Mouse (Mus musculus): Measurements from ENCODE around the gene Dpp6. TPM values are rescaled to one million over a fixed set of nuclear protein-coding genes. Genes with fewer than 3 reads are reported as not detected.
A peak's percentile ranks its signal among the peaks of the same experiment; 100 is the strongest.

Gene Dpp6
- total and polyA plus RNA-seq, 3 experiments = not detected

DNA sequence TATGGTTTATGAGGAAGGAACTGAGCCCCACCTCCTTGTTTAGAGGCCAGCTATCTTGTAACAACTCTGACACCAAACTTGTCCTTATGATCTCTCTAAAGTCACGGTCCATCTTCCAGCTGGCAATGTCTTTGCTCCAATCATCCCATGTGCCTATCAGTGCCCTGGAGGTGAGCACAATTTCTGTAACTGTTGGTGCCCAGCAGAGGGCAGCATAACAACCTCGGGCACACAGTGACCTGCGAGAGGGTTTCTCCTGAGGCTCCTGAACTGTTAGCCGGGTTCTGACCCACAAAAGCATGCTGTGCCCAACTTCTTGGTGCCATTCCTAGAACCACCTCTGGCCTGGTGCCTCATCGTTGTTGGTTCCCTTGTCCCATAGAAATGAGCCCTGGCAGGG is 863.5 kb downstream of the Dpp6 start:
- no peaks in the 10 kb centered on the region for H3K79me2 ChIP-seq (ENCODE audit: control insufficient read depth, insufficient read depth, low read length, poor library complexity)
- H3K36me3 ChIP-seq (ENCODE audit: control insufficient read depth in 1 of 2, insufficient read depth in 2 of 2, low read length in 2 of 2) = no peaks in the 10 kb centered on the region
- H3K4me1 ChIP-seq (ENCODE audit: control insufficient read depth in 1 of 2, insufficient read depth in 2 of 2, low read length in 2 of 2) = no peaks in the 10 kb centered on the region
- no peaks in the 10 kb centered on the region for H3K27me3 ChIP-seq (ENCODE audit: control insufficient read depth in 1 of 2, insufficient read depth in 2 of 2, low read length in 2 of 2)
- no peak overlapping the region for H3K4me3 ChIP-seq (ENCODE audit: control insufficient read depth in 1 of 2, insufficient read depth in 1 of 2, low read depth in 2 of 2, low read length in 2 of 2)
- no peak overlapping the region for H3K9ac ChIP-seq (ENCODE audit: control insufficient read depth, low read depth, low read length, poor library complexity, severe bottlenecking)
- H3K27ac ChIP-seq (ENCODE audit: control insufficient read depth, low read depth, low read length) = no peak overlapping the region
- peak; percentile 34 for DNase-seq (ENCODE audit: low read depth, low spot score)
- TF ChIP-seq RCOR1 (IDR thresholded peaks at IDR 0.05; ENCODE audit: low read depth, low read length) = no peak
- TF ChIP-seq JUND (IDR thresholded peaks at IDR 0.05; ENCODE audit: low read depth, low read length) = no peak
- no peak for TF ChIP-seq NRF1 (IDR thresholded peaks at IDR 0.05; ENCODE audit: insufficient read depth, low read depth, low read length, poor library complexity, severe bottlenecking)
- peak; percentile 39 to 62 (median 43) for TF ChIP-seq CTCF (IDR thresholded peaks at IDR 0.05 in 2 of 3, conservative IDR thresholded peaks at IDR 0.05 in 1 of 3; ENCODE audit: control insufficient read depth in 1 of 3, insufficient read depth in 1 of 3, low read depth in 2 of 3, low read length in 3 of 3, poor library complexity in 1 of 3, severe bottlenecking in 1 of 3)
- TF ChIP-seq USF1 (IDR thresholded peaks at IDR 0.05; ENCODE audit: low read depth, low read length) = no peak
- TF ChIP-seq SMC3 (IDR thresholded peaks at IDR 0.05; ENCODE audit: low read depth, low read length) = peak; percentile 29; the same call in 1 of the 2 replicates
- no peak for TF ChIP-seq MXI1 (IDR thresholded peaks at IDR 0.05; ENCODE audit: low read depth, low read length)
- no peak for TF ChIP-seq MAZ (IDR thresholded peaks at IDR 0.05; ENCODE audit: low read depth, low read length)
- no peaks in the 10 kb centered on the region for H3K9me3 ChIP-seq (replicated peaks; ENCODE audit: insufficient read depth, low read length)

DNA sequence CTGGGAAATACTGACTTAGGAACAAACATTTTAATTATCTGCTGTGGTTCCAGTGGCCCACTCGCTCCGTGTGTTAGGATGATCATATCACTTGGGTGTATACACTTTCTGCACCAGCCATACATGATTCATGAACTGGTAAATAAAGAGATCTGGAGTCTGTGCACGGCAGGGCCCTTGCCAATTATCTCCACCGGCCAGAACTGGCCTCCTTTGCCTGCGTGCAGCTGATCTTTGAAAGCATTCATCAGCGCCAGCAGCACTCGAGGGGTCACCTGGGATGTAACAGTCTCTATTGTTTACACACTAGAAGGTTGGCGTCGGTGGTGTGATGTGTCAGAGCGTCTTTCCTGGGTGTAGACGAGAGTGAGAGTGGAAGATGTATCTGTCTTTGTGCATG is 868.2 kb downstream of the Dpp6 start:
- H3K9ac ChIP-seq (ENCODE audit: control insufficient read depth, low read depth, low read length, poor library complexity, severe bottlenecking) = no peak overlapping the region
- no peaks in the 10 kb centered on the region for H3K4me1 ChIP-seq (ENCODE audit: control insufficient read depth in 1 of 2, insufficient read depth in 2 of 2, low read length in 2 of 2)
- no peak overlapping the region for H3K4me3 ChIP-seq (ENCODE audit: control insufficient read depth in 1 of 2, insufficient read depth in 1 of 2, low read depth in 2 of 2, low read length in 2 of 2)
- H3K9me3 ChIP-seq (replicated peaks; ENCODE audit: insufficient read depth, low read length) = no peaks in the 10 kb centered on the region
- H3K36me3 ChIP-seq (ENCODE audit: control insufficient read depth in 1 of 2, insufficient read depth in 2 of 2, low read length in 2 of 2) = no peaks in the 10 kb centered on the region
- H3K27me3 ChIP-seq (ENCODE audit: control insufficient read depth in 1 of 2, insufficient read depth in 2 of 2, low read length in 2 of 2) = no peaks in the 10 kb centered on the region
- no peak overlapping the region for H3K27ac ChIP-seq (ENCODE audit: control insufficient read depth, low read depth, low read length)
- TF ChIP-seq GABPA (IDR thresholded peaks at IDR 0.05; ENCODE audit: low read depth, low read length) (no peak), MEF2A (IDR thresholded peaks at IDR 0.05; ENCODE audit: extremely low read depth, insufficient replicate concordance, low read depth, low read length, poor library complexity, severe bottlenecking) (no peak), MYB (IDR thresholded peaks at IDR 0.05; ENCODE audit: low read depth, low read length) (no peak), HCFC1 (IDR thresholded peaks at IDR 0.05; ENCODE audit: low read depth, low read length) (no peak), ZNF384 (IDR thresholded peaks at IDR 0.05; ENCODE audit: low read depth, low read length) (no peak), TCF12 (IDR thresholded peaks at IDR 0.05; ENCODE audit: low read depth, low read length) (no peak), NELFE (IDR thresholded peaks at IDR 0.05; ENCODE audit: low read depth, low read length) (no peak), POLR2AphosphoS5 (IDR thresholded peaks at IDR 0.05; ENCODE audit: borderline replicate concordance, low read depth, low read length) (no peak)
- H3K79me2 ChIP-seq (ENCODE audit: control insufficient read depth, insufficient read depth, low read length, poor library complexity) = no peaks in the 10 kb centered on the region
- no peak for DNase-seq (ENCODE audit: low read depth, low spot score)

Measured in MEL (cell line).